Mouse (Mus musculus): ENCODE measurements around the gene Gltpd2.

DNA sequence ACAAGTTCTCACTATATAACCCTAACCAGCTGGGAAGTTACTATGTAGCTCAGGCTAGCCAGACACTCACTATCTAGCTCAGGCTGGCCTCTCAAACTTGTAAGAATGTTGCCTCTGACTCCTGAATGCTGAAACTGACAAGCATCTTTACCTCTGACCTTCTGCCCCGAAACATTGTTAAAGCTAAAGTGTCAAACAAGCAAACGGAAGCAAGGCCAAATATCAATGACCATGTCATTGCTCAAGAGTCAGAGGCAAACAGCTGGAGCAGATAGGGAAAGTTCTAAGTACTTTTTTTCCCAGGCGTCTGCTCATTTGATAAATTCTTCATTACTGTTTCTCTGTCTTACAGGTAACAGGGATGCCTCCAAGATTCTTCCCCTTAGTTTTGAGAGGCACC lies 17.0 kb upstream of the Gltpd2 start:
- TF ChIP-seq CTCF (IDR thresholded peaks at IDR 0.05; ENCODE audit: control insufficient read depth, insufficient read depth, insufficient read length) (no peak), MYOD1 (IDR thresholded peaks at IDR 0.05; ENCODE audit: control insufficient read depth, insufficient read length, low read depth) (no peak), MAX (IDR thresholded peaks at IDR 0.05) (no peak), MYOG (IDR thresholded peaks at IDR 0.05; ENCODE audit: control insufficient read depth, extremely low read depth, insufficient read length) (no peak), USF1 (IDR thresholded peaks at IDR 0.05; ENCODE audit: low read depth) (no peak), CEBPB (IDR thresholded peaks at IDR 0.05; ENCODE audit: low read depth) (no peak), FOSL1 (IDR thresholded peaks at IDR 0.05; ENCODE audit: insufficient read depth, low read length, poor library complexity, severe bottlenecking) (no peak)
